Mouse (Mus musculus): ENCODE data around the gene Pisd.
A peak's percentile ranks its signal among the peaks of the same experiment; 100 is the strongest.
"Not testable (repeated sequence)": the region's sequence is repeated elsewhere in the genome, so short reads cannot be mapped to it uniquely, and the experiment has no call there.

Gene Pisd

GRCm38 (mm10) chr5:32785313-32785915, at the start of gene Pisd:
Gene Pisd (minus strand): TSS chr5:32785646.
- peak; percentile 93 to 95 for DNase-seq

GRCm38 (mm10) chr5:32834497-32834896, 49.1 kb upstream of the Pisd start:
- DNase-seq: no peak

- DNase-seq: no peak
Measured at GRCm38 (mm10) chr5:32830054-32830453, 44.6 kb upstream of the Pisd start.

GRCm38 (mm10) chr5:32828766-32829165, 43.3 kb upstream of the Pisd start:
- DNase-seq: not testable (repeated sequence)

- no peak for DNase-seq
Measured at GRCm38 (mm10) chr5:32827009-32827408, 41.6 kb upstream of the Pisd start, which contains the start of gene Gm20671. Gene Gm20671 (minus strand): TSS chr5:32827109.

GRCm38 (mm10) chr5:32820471-32820870, 35.0 kb upstream of the Pisd start:
- no peak for DNase-seq

- DNase-seq: no peak
Measured at GRCm38 (mm10) chr5:32815396-32815795, 29.9 kb upstream of the Pisd start.

- DNase-seq: not testable (repeated sequence)
Measured at GRCm38 (mm10) chr5:32786454-32786853, 1.0 kb upstream of the Pisd start.

- no peak for DNase-seq
Measured at GRCm38 (mm10) chr5:32784726-32785125, 720 bp downstream of the Pisd start.

GRCm38 (mm10) chr5:32781596-32781995, 3.9 kb downstream of the Pisd start:
- DNase-seq: no peak

GRCm38 (mm10) chr5:32778168-32778567, 7.3 kb downstream of the Pisd start:
- DNase-seq: no peak

GRCm38 (mm10) chr5:32772361-32772760, 13.1 kb downstream of the Pisd start:
- DNase-seq: no peak

- no peak for DNase-seq
Measured at GRCm38 (mm10) chr5:32767636-32768373, 17.6 kb downstream of the Pisd start.

GRCm38 (mm10) chr5:32767004-32767403, 18.4 kb downstream of the Pisd start:
- DNase-seq: no peak

GRCm38 (mm10) chr5:32761566-32762140, 23.8 kb downstream of the Pisd start:
- no peak for DNase-seq

- no peak for DNase-seq
Measured at GRCm38 (mm10) chr5:32760787-32761186, 24.7 kb downstream of the Pisd start.

- not testable (repeated sequence) for DNase-seq
Measured at GRCm38 (mm10) chr5:32760352-32760751, 25.1 kb downstream of the Pisd start.

GRCm38 (mm10) chr5:32759662-32760061, 25.8 kb downstream of the Pisd start:
- no peak for DNase-seq

- no peak for DNase-seq
Measured at GRCm38 (mm10) chr5:32756141-32756540, 29.3 kb downstream of the Pisd start.

GRCm38 (mm10) chr5:32751736-32752135, 33.7 kb downstream of the Pisd start:
- no peak for DNase-seq

GRCm38 (mm10) chr5:32748936-32749335, 36.5 kb downstream of the Pisd start:
- peak; percentile 58 to 76 for DNase-seq

- DNase-seq: peak; percentile 37 to 43
Measured at GRCm38 (mm10) chr5:32747650-32748375, 37.6 kb downstream of the Pisd start.
